Mouse (Mus musculus) liver, postnatal 0 days (tissue): ENCODE measurements around the gene Bmp2.

Experiments used
- CTCF ChIP-seq: sonication (generic); IDR thresholded peaks from 2 replicates; pipeline ENCODE4 v1.5.1; 2016; ENCODE audit warnings: antibody characterized with exemption, low read depth
- EP300 ChIP-seq: IDR thresholded peaks from 2 replicates; pipeline ENCODE4 v1.6.1; 2016; ENCODE audit warnings: antibody characterized with exemption, low read depth, mild to moderate bottlenecking

DNA sequence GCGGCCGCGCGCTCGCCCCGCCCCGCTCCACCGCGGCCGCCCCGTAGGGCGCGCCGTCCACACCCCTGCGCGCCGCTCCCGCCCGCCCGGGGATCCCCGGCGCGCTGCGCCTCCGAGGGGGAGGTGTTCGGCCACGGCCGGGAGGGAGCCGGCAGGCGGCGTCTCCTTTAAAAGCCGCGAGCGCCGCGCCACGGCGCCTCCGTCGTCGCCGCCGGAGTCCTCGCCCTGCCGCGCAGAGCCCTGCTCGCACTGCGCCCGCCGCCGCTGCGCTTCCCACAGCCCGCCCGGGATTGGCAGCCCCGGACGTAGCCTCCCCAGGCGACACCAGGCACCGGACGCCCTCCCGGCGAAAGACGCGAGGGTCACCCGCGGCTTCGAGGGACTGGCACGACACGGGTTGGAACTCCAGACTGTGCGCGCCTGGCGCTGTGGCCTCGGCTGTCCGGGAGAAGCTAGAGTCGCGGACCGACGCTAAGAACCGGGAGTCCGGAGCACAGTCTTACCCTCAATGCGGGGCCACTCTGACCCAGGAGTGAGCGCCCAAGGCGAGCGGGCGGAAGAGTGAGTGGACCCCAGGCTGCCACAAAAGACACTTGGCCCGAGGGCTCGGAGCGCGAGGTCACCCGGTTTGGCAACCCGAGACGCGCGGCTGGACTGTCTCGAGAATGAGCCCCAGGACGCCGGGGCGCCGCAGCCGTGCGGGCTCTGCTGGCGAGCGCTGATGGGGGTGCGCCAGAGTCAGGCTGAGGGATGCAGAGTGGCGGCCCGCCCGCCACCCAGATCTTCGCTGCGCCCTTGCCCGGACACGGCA lies at the start of gene Bmp2:
- TF ChIP-seq EP300 (no peak), CTCF (no peak)
